Mouse (Mus musculus) limb, embryonic 10.5 days (tissue): ENCODE data around the gene Dazap1. TPM values are rescaled to one million over a fixed set of nuclear protein-coding genes. Genes with fewer than 3 reads are reported as not detected.

Source experiments
- DNase-seq: peaks from one replicate; pipeline ENCODE4 v3.0.0-alpha.2; 2017; ENCODE audit warnings: low spot score
- H3K27ac ChIP-seq: fragments of 300-500 bp; sonication (generic); 2 replicates; pipeline ENCODE4 v1.5.1; 2016; ENCODE audit warnings: mild to moderate bottlenecking
- H3K27me3 ChIP-seq: fragments of 300-500 bp; sonication (generic); 2 replicates; pipeline ENCODE4 v1.6.1; 2016; ENCODE audit warnings: low read depth, mild to moderate bottlenecking; ENCODE audit not compliant: poor library complexity, severe bottlenecking
- H3K36me3 ChIP-seq: fragments of 300-500 bp; sonication (generic); 2 replicates; pipeline ENCODE4 v1.6.1; 2016; ENCODE audit warnings: mild to moderate bottlenecking, moderate library complexity
- H3K4me1 ChIP-seq: fragments of 300-500 bp; sonication (generic); 2 replicates; pipeline ENCODE4 v1.6.1; 2016
- H3K4me3 ChIP-seq: fragments of 300-500 bp; sonication (generic); 2 replicates; pipeline ENCODE4 v1.5.1; 2016; ENCODE audit warnings: mild to moderate bottlenecking, moderate library complexity
- H3K9me3 ChIP-seq: fragments of 300-500 bp; sonication (generic); replicated peaks from 2 replicates; pipeline ENCODE4 v1.6.1; 2016; ENCODE audit warnings: mild to moderate bottlenecking
- WGBS: fragments of 180-500 bp; shearing (Covaris S2); methylation state at CpG from one replicate; pipeline ENCODE4 v1.1.7; 2016; 5-methylcytosine and 5-hydroxymethylcytosine counted together
- polyA plus RNA-seq: library from polyadenylated mRNA; unstranded; fragments of >200 nt; fragmentation: Nextera tagmentation; extraction: Ambion mirVana; gene quantifications from 2 replicates; pipeline ENCODE4 v1.2.1, GENCODE M21; 2016

The Dazap1 gene
- polyA plus RNA-seq, 1 experiment from 2014 or later, result 66.2 TPM

- Histone ChIP-seq H3K36me3 (peaks cover 35% of the 10 kb centered on the region), H3K4me3 (peak overlapping the region; percentile 98), H3K9me3 (no peaks in the 10 kb centered on the region), H3K27me3 (no peaks in the 10 kb centered on the region), H3K4me1 (peaks cover 60% of the 10 kb centered on the region), H3K27ac (peak overlapping the region; percentile 97)
- 1% methylated on average over 18 of the region's 18 CpGs for WGBS
- DNase-seq, result no peak
These were observed 3.8 kb downstream of the Dazap1 start for GRCm38 (mm10) chr10:80265149-80265486.

GRCm38 (mm10) chr10:80270099-80270498, 8.8 kb downstream of the Dazap1 start:
- peaks cover 80% of the 10 kb centered on the region for H3K36me3 ChIP-seq
- H3K4me3 ChIP-seq, result 0 out of 2 replicates have a peak overlapping the region, but pooled peaks have one; percentile 9

GRCm38 (mm10) chr10:80270734-80271181, 9.5 kb downstream of the Dazap1 start:
- WGBS, result 89% methylated on average over 6 of the region's 6 CpGs
- H3K4me3 ChIP-seq, result peak overlapping the region; percentile 9; the same call in 1 of the 2 replicates
- peaks cover 87% of the 10 kb centered on the region for H3K36me3 ChIP-seq
- no peak overlapping the region for H3K27ac ChIP-seq
- H3K4me1 ChIP-seq, result peaks cover 48% of the 10 kb centered on the region
- no peak for DNase-seq
- H3K9me3 ChIP-seq, result no peaks in the 10 kb centered on the region
- H3K27me3 ChIP-seq, result no peaks in the 10 kb centered on the region

More at GRCm38 (mm10) chr10:80270099-80270498, 8.8 kb downstream of the Dazap1 start:
- 93% methylated on average over 2 of the region's 2 CpGs for WGBS
- no peaks in the 10 kb centered on the region for H3K9me3 ChIP-seq
- H3K27me3 ChIP-seq, result no peaks in the 10 kb centered on the region
- DNase-seq, result no peak
- no peak overlapping the region for H3K27ac ChIP-seq
- H3K4me1 ChIP-seq, result peaks cover 51% of the 10 kb centered on the region

GRCm38 (mm10) chr10:80271186-80271843, 10.0 kb downstream of the Dazap1 start:
- Histone ChIP-seq H3K36me3 (peaks cover 91% of the 10 kb centered on the region), H3K4me1 (peaks cover 42% of the 10 kb centered on the region), H3K27me3 (no peaks in the 10 kb centered on the region), H3K27ac (no peak overlapping the region), H3K4me3 (no peak overlapping the region), H3K9me3 (no peaks in the 10 kb centered on the region)
- no peak for DNase-seq
- 88% methylated on average over 5 of the region's 5 CpGs for WGBS

- no peak overlapping the region for H3K4me3 ChIP-seq
- H3K27ac ChIP-seq, result no peak overlapping the region
- peaks cover 93% of the 10 kb centered on the region for H3K36me3 ChIP-seq
These were observed 10.7 kb downstream of the Dazap1 start for GRCm38 (mm10) chr10:80271870-80272585.

GRCm38 (mm10) chr10:80273847-80274246, 12.6 kb downstream of the Dazap1 start:
- peaks cover 20% of the 10 kb centered on the region for H3K4me1 ChIP-seq
- peaks cover 94% of the 10 kb centered on the region for H3K36me3 ChIP-seq
- 87% methylated on average over 3 of the region's 3 CpGs for WGBS
- DNase-seq, result no peak
- H3K9me3 ChIP-seq, result no peaks in the 10 kb centered on the region
- no peaks in the 10 kb centered on the region for H3K27me3 ChIP-seq
- H3K4me3 ChIP-seq, result peak overlapping the region; percentile 2; the same call in 1 of the 2 replicates
- no peak overlapping the region for H3K27ac ChIP-seq

More at GRCm38 (mm10) chr10:80271870-80272585, 10.7 kb downstream of the Dazap1 start:
- Histone ChIP-seq H3K27me3 (no peaks in the 10 kb centered on the region), H3K9me3 (no peaks in the 10 kb centered on the region), H3K4me1 (peaks cover 35% of the 10 kb centered on the region)
- DNase-seq, result no peak
- WGBS, result 95% methylated on average over 8 of the region's 8 CpGs

GRCm38 (mm10) chr10:80276238-80276637, 15.0 kb downstream of the Dazap1 start:
- no peak overlapping the region for H3K27ac ChIP-seq
- 0 out of 2 replicates have a peak, but pooled peaks cover 14% of the 10 kb centered on the region for H3K4me1 ChIP-seq
- DNase-seq, result no peak
- no peaks in the 10 kb centered on the region for H3K27me3 ChIP-seq
- H3K4me3 ChIP-seq, result no peak overlapping the region
- 91% methylated on average over 5 of the region's 5 CpGs for WGBS
- H3K36me3 ChIP-seq, result peaks cover 94% of the 10 kb centered on the region
- no peaks in the 10 kb centered on the region for H3K9me3 ChIP-seq

- Histone ChIP-seq H3K27ac (no peak overlapping the region), H3K9me3 (no peaks in the 10 kb centered on the region), H3K4me1 (0 out of 2 replicates have a peak, but pooled peaks cover 15% of the 10 kb centered on the region), H3K27me3 (no peaks in the 10 kb centered on the region), H3K36me3 (peaks cover 99% of the 10 kb centered on the region), H3K4me3 (no peak overlapping the region)
- WGBS, result 97% methylated on average over 9 of the region's 9 CpGs
- DNase-seq, result no peak
These were observed 17.1 kb downstream of the Dazap1 start for GRCm38 (mm10) chr10:80278390-80278789.

- 94% methylated on average over 12 of the region's 12 CpGs for WGBS
- Histone ChIP-seq H3K4me3 (peak overlapping the region; percentile 8; the same call in 1 of the 2 replicates), H3K27me3 (no peaks in the 10 kb centered on the region), H3K4me1 (0 out of 2 replicates have a peak, but pooled peaks cover 7% of the 10 kb centered on the region), H3K36me3 (peaks cover 99% of the 10 kb centered on the region), H3K27ac (no peak overlapping the region; the same call in 1 of the 2 replicates), H3K9me3 (no peaks in the 10 kb centered on the region)
- no peak for DNase-seq
These were observed 18.0 kb downstream of the Dazap1 start for GRCm38 (mm10) chr10:80279273-80279672.

GRCm38 (mm10) chr10:80281304-80281703, 20.0 kb downstream of the Dazap1 start:
- Histone ChIP-seq H3K36me3 (peaks cover 99% of the 10 kb centered on the region), H3K4me3 (0 out of 2 replicates have a peak overlapping the region, but pooled peaks have one; percentile 1), H3K27me3 (no peaks in the 10 kb centered on the region), H3K4me1 (peaks cover 12% of the 10 kb centered on the region; the same call in 1 of the 2 replicates), H3K27ac (0 out of 2 replicates have a peak overlapping the region, but pooled peaks have one; percentile 15), H3K9me3 (no peaks in the 10 kb centered on the region)
- no peak for DNase-seq
- 87% methylated on average over 7 of the region's 7 CpGs for WGBS

- Histone ChIP-seq H3K27me3 (no peaks in the 10 kb centered on the region), H3K9me3 (no peaks in the 10 kb centered on the region), H3K36me3 (peaks cover 99% of the 10 kb centered on the region), H3K4me3 (no peak overlapping the region), H3K27ac (0 out of 2 replicates have a peak overlapping the region, but pooled peaks have one; percentile 15), H3K4me1 (peaks cover 12% of the 10 kb centered on the region; the same call in 1 of the 2 replicates)
- WGBS, result 87% methylated on average over 8 of the region's 8 CpGs
- DNase-seq, result no peak
These were observed 20.7 kb downstream of the Dazap1 start for GRCm38 (mm10) chr10:80281921-80282371.

GRCm38 (mm10) chr10:80282481-80283441, 21.5 kb downstream of the Dazap1 start:
- Histone ChIP-seq H3K36me3 (peaks cover 99% of the 10 kb centered on the region), H3K9me3 (no peaks in the 10 kb centered on the region), H3K4me1 (peaks cover 14% of the 10 kb centered on the region; the same call in 1 of the 2 replicates), H3K27ac (no peak overlapping the region), H3K4me3 (no peak overlapping the region), H3K27me3 (no peaks in the 10 kb centered on the region)
- 91% methylated on average over 20 of the region's 20 CpGs for WGBS
- DNase-seq, result no peak
